Mouse (Mus musculus) adrenal gland, adult 18-20 months (tissue): ENCODE measurements around the gene Hdac9. TPM values are rescaled to one million over a fixed set of nuclear protein-coding genes. Genes with fewer than 3 reads are reported as not detected.
"Not testable (repeated sequence)": the region's sequence is repeated elsewhere in the genome, so short reads cannot be mapped to it uniquely, and the experiment has no call there.

Experiments
- DNase-seq, 2 experiments: peaks; one replicate each; pipeline ENCODE4 v3.0.0; 2021 to 2022; ENCODE audit warnings: low spot score in 2 of 2
- total RNA-seq, 2 experiments: library from RNA; stranded (reverse); gene quantifications; 1 replicate in 1 of 2; 2 replicates in 1 of 2; pipeline ENCODE4 v1.2.3; 2021

Hdac9 gene
- total RNA-seq, 2 experiments from 2014 or later, result 1.2 to 1.4 TPM

DNA sequence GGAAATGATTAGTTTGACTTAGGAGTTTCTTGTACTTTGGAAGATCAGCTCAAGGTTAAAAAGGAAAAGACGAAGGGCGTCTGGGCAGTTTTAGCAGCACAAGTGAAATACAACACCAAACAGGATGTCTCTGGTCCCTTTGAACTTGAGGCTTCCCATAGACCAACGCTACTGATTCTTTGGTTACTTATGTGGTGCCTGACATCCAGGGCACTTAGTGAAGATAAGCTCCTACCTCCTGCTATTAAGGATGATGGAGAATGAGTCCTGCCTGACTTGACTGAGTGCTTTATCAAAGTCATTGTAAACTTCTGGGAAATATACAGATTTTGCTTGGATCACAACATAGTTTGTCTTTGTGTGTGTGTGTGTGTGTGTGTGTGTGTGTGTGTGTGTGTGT lies 765.6 kb downstream of the Hdac9 start:
- no peak for DNase-seq

DNA sequence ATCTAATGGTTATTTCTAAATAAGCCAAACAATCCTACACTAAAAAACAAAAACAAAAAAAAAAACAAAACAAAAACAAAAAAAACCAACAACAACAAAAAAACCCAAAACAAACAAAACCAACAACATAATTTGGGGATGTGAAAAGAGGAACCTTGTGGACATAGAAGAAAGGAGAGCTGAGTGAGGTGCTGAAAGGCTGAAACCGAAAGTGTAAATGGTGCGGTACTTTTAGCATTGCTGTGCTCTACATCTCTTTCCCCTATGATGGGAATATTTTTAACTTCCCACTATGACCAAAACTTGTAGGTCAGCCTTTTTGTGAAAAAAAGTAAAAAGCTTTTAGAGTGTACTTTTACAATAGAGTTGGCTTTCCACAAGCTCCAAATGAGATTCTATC lies 774.2 kb downstream of the Hdac9 start:
- DNase-seq, result no peak

DNA sequence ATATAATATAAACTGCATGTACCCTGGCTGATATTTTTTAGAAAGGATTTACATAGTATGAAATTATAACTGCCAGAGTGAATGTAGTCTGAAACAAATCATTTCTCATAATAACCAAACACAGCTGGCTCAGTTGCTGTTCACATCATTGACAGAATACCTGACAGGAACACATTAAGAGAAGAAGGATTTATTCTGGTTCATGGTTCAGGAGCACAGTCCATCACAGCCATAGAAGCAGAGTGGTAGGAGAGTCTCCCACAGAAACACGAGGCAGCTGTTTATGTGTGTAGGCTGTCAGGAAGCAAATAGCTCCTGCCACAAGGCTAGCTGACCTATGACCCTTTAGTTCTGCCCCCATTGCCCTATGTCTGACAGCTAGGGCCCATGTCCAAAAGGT lies 803.6 kb downstream of the Hdac9 start:
- DNase-seq, result no peak

- DNase-seq, result no peak
Measured at GRCm38 (mm10) chr12:34092953-34093352, 823.9 kb downstream of the Hdac9 start.

DNA sequence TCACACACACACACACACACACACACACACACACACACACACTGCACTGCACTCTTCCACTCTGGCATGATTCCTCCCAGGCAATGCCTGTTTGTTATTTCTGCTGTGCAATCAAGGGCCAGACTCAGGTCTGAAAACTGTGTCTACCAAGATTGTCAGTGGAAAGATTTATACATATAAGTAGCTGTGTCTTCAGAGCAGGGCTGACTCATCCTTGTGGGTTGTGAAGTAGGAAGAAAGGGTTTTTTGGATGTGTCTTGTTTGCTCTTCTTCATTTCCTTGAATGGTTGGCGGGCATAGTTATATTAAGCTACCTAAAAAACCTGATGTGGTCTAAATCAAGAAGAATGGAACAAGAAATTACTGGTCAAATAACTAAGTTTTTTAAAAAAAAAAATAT lies 825.0 kb downstream of the Hdac9 start:
- DNase-seq, result no peak

- DNase-seq, result no peak
Measured at GRCm38 (mm10) chr12:34087292-34087942, 829.5 kb downstream of the Hdac9 start.

DNA sequence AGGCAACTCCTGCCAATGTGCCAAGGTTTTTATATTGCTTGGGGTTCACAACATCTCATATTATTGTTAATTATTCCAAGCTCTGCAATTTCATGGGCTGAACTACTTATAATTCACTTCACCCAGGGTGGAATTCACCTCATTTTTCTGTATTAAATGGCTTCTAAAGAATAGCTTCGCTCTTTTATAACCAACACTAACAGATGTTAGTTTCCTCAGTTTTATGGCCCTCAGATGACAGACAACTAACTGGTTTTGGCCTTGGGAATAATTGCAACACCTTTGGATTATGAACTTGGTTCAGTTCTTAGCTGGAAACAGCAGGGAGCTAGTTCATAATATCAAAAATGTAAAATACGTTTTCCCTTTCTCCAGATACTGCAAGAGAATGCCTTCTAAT lies 839.9 kb downstream of the Hdac9 start:
- DNase-seq, result no peak

GRCm38 (mm10) chr12:34075805-34076509 lies 840.9 kb downstream of the Hdac9 start:
- no peak for DNase-seq

- DNase-seq, result no peak
Measured at GRCm38 (mm10) chr12:34052508-34052907, 864.4 kb downstream of the Hdac9 start.

- DNase-seq, result no peak
Measured at GRCm38 (mm10) chr12:34052036-34052435, 864.9 kb downstream of the Hdac9 start.

- DNase-seq, result no peak
Measured at GRCm38 (mm10) chr12:34051112-34051511, 865.8 kb downstream of the Hdac9 start.

DNA sequence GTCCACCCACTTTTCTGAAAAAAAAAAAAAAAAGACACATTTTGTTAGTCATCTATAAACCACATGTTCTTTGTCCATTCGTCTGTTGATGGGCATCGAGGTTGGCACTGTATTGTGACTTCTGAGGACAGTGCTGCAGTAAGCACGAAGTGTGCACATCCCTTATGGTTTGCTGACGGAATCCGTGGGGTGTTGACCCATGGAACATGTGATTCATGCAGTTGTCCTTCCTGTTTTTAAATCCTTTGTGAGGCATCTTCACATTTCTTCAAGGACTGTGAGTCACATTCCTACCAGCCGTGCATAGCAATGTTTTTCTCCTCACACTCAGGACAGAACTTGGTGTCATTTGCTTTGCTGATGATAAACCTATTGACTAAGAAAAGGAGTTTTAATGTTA lies 875.9 kb downstream of the Hdac9 start:
- peak in 1 of 2 experiments; percentile 12 for DNase-seq

GRCm38 (mm10) chr12:34040061-34040460 lies 876.8 kb downstream of the Hdac9 start:
- DNase-seq, result no peak

GRCm38 (mm10) chr12:34009796-34010195 lies 907.1 kb downstream of the Hdac9 start:
- not testable (repeated sequence) for DNase-seq

Other genes starting within 250 kb of the Hdac9 start
- not detected for gene Prps1l1, start 67.7 kb upstream of the Hdac9 start, total RNA-seq
- 10 to 100 TPM; 36.5 to 37.1 TPM for gene Snx13, start 130.1 kb upstream of the Hdac9 start, total RNA-seq